Mouse (Mus musculus): ENCODE data around the gene Snhg11. TPM values are rescaled to one million over a fixed set of nuclear protein-coding genes. Genes with fewer than 3 reads are reported as not detected.

Snhg11 gene
- 156 and 161 TPM in 2 replicates for polyA plus RNA-seq (2016; fragmentation: Nextera tagmentation; extraction: Ambion mirVana)

- 2% methylated on average over 36 of the region's 36 CpGs for WGBS
- Histone ChIP-seq H3K27ac (peak within 1 kb of the TSS; percentile 75), H3K9ac (peak within 1 kb of the TSS; percentile 61)
Measured at GRCm38 (mm10) chr2:158375443-158376122, at the start of gene Snhg11. Gene Snhg11, plus strand, starts transcription at chr2:158375638.

DNA sequence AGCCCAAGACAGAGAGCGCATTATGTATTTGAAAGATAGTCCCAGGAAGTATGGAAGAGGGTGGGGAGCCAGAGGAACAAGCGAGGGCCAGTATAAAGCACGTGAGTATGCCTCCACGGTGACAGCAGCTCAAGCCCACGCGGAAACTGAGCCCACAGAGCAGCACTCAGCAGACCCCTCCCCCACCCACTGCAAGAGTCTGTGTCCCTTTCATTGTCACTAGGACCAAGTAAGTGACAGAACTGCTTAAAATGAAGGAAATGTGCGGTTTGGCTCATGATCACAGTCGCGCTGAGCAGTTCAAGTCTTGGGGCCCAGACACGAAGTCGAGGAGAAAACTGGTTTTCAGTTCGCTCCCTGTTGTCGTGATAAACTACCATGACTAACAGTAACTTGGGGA is 41.1 kb upstream of the Snhg11 start:
- Histone ChIP-seq H3K27ac (no peak overlapping the region), H3K4me2 (replicated peaks) (no peak overlapping the region), H3K9ac (no peak overlapping the region), H3K4me3 (no peak overlapping the region), H3K36me3 (no peaks in the 10 kb centered on the region), H3K4me1 (peaks cover 5% of the 10 kb centered on the region; the same call in 1 of the 2 replicates), H3K27me3 (no peaks in the 10 kb centered on the region), H3K9me3 (replicated peaks) (no peaks in the 10 kb centered on the region)
- 85% methylated on average over 13 of the region's 13 CpGs for WGBS
- ATAC-seq (ENCODE audit: low FRiP score): no peak

More at GRCm38 (mm10) chr2:158375443-158376122, at the start of gene Snhg11:
- Histone ChIP-seq H3K4me3 (peak within 1 kb of the TSS; percentile 46), H3K9me3 (replicated peaks) (no peaks in the 10 kb centered on the region), H3K4me2 (replicated peaks) (peak within 1 kb of the TSS; percentile 58), H3K27me3 (peaks cover 25% of the 10 kb centered on the region), H3K4me1 (peaks cover 6% of the 10 kb centered on the region), H3K36me3 (no peaks in the 10 kb centered on the region)
- peak; percentile 72 for ATAC-seq (ENCODE audit: low FRiP score)

DNA sequence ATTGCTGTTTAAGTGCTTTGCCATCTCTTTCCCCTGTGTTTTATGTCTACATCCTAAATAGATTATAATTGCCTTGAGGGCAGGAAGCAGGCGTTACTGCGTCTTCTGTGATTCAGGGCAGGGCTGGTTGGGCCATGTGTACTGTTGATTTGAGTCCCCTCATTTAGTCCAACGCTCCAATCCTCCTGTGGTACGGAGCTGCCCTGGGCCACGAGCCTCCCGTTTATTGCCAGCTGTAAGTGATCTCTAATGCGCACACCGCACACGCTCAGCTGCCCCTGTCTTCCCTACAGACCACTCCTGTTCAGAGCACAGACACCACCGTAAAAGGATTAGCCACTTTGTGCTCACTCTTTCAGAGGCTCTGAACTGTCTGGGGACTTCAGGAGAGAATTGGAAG is 37.7 kb upstream of the Snhg11 start:
- 62% methylated on average over 10 of the region's 10 CpGs for WGBS
- no peak overlapping the region for H3K9ac ChIP-seq
- ATAC-seq (ENCODE audit: low FRiP score): peak; percentile 45; the same call in 1 of the 2 replicates

DNA sequence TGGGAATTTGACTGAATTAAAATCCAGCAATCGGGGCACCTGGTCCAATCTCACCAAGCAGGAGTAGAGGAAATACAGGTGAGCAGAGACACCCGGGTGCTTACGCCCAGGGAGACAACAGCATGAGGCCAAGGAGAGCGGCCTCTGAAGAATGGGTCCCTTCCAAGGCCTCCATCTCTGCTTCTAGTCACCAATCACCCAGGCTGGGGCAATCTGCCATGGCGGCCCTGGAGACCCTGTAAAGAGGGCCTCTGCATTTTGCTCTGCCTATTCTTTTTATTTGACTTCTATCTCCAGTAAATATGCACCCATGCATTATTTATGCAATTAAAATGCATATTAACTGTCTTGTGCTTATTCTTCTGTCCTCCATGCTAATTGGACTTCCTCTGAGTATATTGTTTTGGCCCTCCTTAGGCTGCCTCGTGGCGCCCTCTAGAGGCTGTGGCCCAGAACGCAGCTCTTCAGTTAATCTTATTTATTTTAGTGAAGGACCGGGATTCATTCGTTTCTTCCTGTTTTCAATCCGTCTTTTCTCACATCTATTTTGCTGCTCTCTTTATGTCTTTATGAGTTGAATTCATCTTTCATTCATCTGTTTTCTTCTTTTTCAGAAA is 35.4 kb upstream of the Snhg11 start:
- peak; percentile 42 for ATAC-seq (ENCODE audit: low FRiP score)
- peaks cover 10% of the 10 kb centered on the region; the same call in 1 of the 2 replicates for H3K4me1 ChIP-seq
- H3K27me3 ChIP-seq: no peaks in the 10 kb centered on the region
- WGBS: 37% methylated on average over 11 of the region's 11 CpGs
- no peaks in the 10 kb centered on the region for H3K36me3 ChIP-seq
- no peak overlapping the region for H3K4me2 ChIP-seq (replicated peaks)
- H3K9me3 ChIP-seq (replicated peaks): no peaks in the 10 kb centered on the region
- no peak overlapping the region for H3K4me3 ChIP-seq
- no peak overlapping the region for H3K9ac ChIP-seq
- H3K27ac ChIP-seq: no peak overlapping the region

More for the DNA sequence above, 37.7 kb upstream of the Snhg11 start:
- Histone ChIP-seq H3K9me3 (replicated peaks) (no peaks in the 10 kb centered on the region), H3K27ac (0 out of 2 replicates have a peak overlapping the region, but pooled peaks have one; percentile 0), H3K4me2 (replicated peaks) (no peak overlapping the region), H3K27me3 (no peaks in the 10 kb centered on the region), H3K4me3 (no peak overlapping the region), H3K4me1 (peaks cover 5% of the 10 kb centered on the region; the same call in 1 of the 2 replicates), H3K36me3 (no peaks in the 10 kb centered on the region)

DNA sequence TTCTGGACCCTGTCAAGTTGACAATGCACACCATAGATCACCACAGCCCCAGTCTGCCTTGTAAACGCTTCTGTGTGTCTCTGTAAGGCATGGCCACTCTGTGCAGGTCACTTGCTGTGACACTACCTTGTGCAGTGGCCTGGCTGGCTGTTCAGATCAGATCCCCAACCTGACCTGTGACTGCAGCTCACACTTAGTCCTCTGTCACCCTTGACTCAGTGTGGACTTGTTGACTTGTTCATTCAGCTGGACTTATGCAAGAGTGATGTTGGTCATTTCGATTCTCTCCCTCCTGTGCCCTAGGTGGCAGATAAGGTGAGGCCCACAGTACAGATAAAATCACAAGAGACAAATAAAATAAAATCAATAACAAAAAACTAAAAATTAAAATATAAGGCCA is 34.1 kb upstream of the Snhg11 start:
- H3K9ac ChIP-seq: no peak overlapping the region
- H3K9me3 ChIP-seq (replicated peaks): no peaks in the 10 kb centered on the region
- H3K4me3 ChIP-seq: no peak overlapping the region
- H3K4me2 ChIP-seq (replicated peaks): no peak overlapping the region
- H3K27ac ChIP-seq: no peak overlapping the region
- no peaks in the 10 kb centered on the region for H3K27me3 ChIP-seq
- WGBS: 69% methylated on average over 2 of the region's 2 CpGs
- no peaks in the 10 kb centered on the region for H3K36me3 ChIP-seq
- peaks cover 8% of the 10 kb centered on the region; the same call in 1 of the 2 replicates for H3K4me1 ChIP-seq
- ATAC-seq (ENCODE audit: low FRiP score): no peak

DNA sequence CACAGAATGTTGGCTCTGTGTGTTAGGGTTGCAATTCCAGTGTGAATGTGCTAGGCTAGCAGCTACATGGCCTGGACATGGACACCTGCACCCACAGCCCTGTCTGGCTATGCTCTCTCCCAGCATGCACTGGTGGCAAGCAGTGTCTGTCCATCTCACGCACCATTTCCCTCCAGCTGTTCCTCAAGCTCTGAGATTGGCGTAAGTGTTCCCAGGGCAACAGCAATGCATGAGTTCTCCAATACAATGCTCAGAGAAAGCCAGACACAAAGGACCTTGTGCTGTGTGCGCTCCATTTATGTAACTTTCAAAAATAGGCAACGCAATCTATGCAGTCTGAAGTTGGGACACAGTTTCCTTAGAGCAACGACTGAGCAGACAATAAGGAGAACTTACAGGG is 31.9 kb upstream of the Snhg11 start:
- no peak overlapping the region for H3K4me3 ChIP-seq
- 26% methylated on average over 5 of the region's 5 CpGs for WGBS
- H3K4me1 ChIP-seq: peaks cover 5% of the 10 kb centered on the region; the same call in 1 of the 2 replicates
- H3K27ac ChIP-seq: peak overlapping the region; percentile 66; the same call in 1 of the 2 replicates
- H3K36me3 ChIP-seq: no peaks in the 10 kb centered on the region
- H3K9me3 ChIP-seq (replicated peaks): no peaks in the 10 kb centered on the region
- H3K4me2 ChIP-seq (replicated peaks): no peak overlapping the region
- H3K27me3 ChIP-seq: no peaks in the 10 kb centered on the region
- no peak overlapping the region for H3K9ac ChIP-seq
- peak; percentile 84 for ATAC-seq (ENCODE audit: low FRiP score)

- WGBS: 76% methylated on average over 6 of the region's 6 CpGs
- Histone ChIP-seq H3K27ac (no peak overlapping the region), H3K9me3 (replicated peaks) (no peaks in the 10 kb centered on the region), H3K4me3 (no peak overlapping the region), H3K4me1 (peaks cover 5% of the 10 kb centered on the region; the same call in 1 of the 2 replicates), H3K9ac (no peak overlapping the region), H3K27me3 (no peaks in the 10 kb centered on the region), H3K4me2 (replicated peaks) (no peak overlapping the region), H3K36me3 (no peaks in the 10 kb centered on the region)
- no peak for ATAC-seq (ENCODE audit: low FRiP score)
Measured at GRCm38 (mm10) chr2:158346467-158346866, 29.0 kb upstream of the Snhg11 start.

- peak; percentile 15; the same call in 1 of the 2 replicates for ATAC-seq (ENCODE audit: low FRiP score)
- no peak overlapping the region for H3K9ac ChIP-seq
- no peak overlapping the region for H3K4me2 ChIP-seq (replicated peaks)
- 3% methylated on average over 6 of the region's 6 CpGs for WGBS
- H3K27ac ChIP-seq: no peak overlapping the region
- peaks cover 11% of the 10 kb centered on the region; the same call in 1 of the 2 replicates for H3K36me3 ChIP-seq
- peaks cover 5% of the 10 kb centered on the region; the same call in 1 of the 2 replicates for H3K4me1 ChIP-seq
- H3K9me3 ChIP-seq (replicated peaks): no peaks in the 10 kb centered on the region
- H3K4me3 ChIP-seq: no peak overlapping the region
- no peaks in the 10 kb centered on the region for H3K27me3 ChIP-seq
Measured at GRCm38 (mm10) chr2:158347868-158348267, 27.6 kb upstream of the Snhg11 start.

DNA sequence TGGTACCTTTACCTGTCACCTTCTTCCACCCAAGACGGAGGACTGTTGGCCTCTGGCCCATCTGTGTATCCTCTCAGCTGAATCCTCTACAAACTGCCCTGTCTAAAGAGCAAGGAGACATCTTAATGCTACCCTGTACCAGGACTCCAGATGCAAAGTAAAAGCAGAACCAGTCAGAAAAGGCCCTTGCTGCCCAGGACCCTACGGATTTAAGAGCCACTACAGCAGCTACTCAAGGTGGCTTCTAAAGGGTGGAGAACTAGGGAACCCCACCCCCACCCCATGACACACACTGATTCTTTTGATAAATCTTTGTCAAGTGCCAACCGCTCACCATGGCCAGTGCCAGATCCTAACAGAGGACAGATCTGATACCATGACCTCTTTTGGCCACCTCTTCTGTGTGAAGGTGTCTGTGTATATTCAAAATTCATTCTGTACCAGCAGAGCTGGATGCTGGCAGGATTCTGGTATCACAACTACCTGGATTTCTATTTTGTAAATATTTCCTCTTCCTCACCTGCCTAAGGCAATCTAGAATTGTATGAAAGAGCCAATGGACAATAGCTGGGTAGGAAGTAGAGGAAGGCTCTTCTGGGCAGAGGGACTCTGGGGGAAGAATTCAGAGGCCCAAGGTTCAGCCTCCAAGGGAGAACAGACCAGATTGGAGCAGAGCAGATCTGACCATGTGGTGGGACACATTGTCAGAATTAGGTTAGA is 22.5 kb upstream of the Snhg11 start:
- Histone ChIP-seq H3K36me3 (peaks cover 58% of the 10 kb centered on the region), H3K4me2 (replicated peaks) (no peak overlapping the region), H3K4me1 (no peaks in the 10 kb centered on the region), H3K27me3 (no peaks in the 10 kb centered on the region), H3K4me3 (no peak overlapping the region), H3K9me3 (replicated peaks) (no peaks in the 10 kb centered on the region), H3K9ac (no peak overlapping the region), H3K27ac (no peak overlapping the region)
- 91% methylated on average over 3 of the region's 3 CpGs for WGBS
- ATAC-seq (ENCODE audit: low FRiP score): no peak

DNA sequence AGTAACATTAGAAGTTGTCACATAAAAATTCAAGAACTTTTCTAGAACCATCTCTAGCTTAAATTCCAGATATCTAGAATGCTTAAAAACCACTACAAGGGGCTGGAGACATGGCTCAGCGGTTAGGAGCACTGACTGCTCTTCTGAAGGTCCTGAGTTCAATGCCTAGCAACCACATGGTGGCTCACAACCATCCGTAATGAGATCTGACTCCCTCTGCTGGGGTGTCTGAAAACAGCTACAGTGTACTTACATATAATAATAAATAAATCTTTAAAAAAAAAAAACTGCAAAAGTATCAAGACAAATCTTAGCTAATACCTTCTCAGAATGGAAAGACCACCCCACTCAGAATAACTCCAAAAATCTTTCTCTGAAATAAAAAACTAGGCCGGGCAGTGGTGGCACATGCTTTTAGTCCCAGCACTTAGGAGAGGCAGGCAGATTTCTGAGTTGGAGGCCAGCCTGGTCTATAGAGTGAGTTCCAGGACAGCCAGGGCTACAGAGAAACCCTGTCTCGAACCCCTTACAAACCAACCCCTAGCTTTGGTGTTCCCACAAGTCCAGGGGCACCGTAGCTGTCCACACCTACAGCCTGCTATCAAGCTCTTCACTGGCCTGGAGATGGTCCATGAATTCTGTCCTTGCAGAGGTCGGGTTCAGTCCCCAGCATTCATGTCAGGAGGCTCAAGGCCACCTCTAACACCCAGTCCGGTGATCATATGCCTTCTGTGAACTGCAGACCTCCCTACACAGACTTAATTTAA is 20.9 kb upstream of the Snhg11 start:
- H3K4me3 ChIP-seq: no peak overlapping the region
- H3K9ac ChIP-seq: no peak overlapping the region
- peaks cover 74% of the 10 kb centered on the region for H3K36me3 ChIP-seq
- H3K27ac ChIP-seq: no peak overlapping the region
- H3K9me3 ChIP-seq (replicated peaks): no peaks in the 10 kb centered on the region
- WGBS: 87% methylated on average over 7 of the region's 7 CpGs
- no peak overlapping the region for H3K4me2 ChIP-seq (replicated peaks)
- H3K27me3 ChIP-seq: no peaks in the 10 kb centered on the region
- H3K4me1 ChIP-seq: peaks cover 9% of the 10 kb centered on the region
- no peak for ATAC-seq (ENCODE audit: low FRiP score)

- no peak for ATAC-seq (ENCODE audit: low FRiP score)
- H3K27ac ChIP-seq: no peak overlapping the region
- no peak overlapping the region for H3K4me3 ChIP-seq
- peaks cover 16% of the 10 kb centered on the region for H3K4me1 ChIP-seq
- H3K27me3 ChIP-seq: no peaks in the 10 kb centered on the region
- no peak overlapping the region for H3K4me2 ChIP-seq (replicated peaks)
- H3K36me3 ChIP-seq: peaks cover 81% of the 10 kb centered on the region
- no peak overlapping the region for H3K9ac ChIP-seq
- H3K9me3 ChIP-seq (replicated peaks): no peaks in the 10 kb centered on the region
- WGBS: 89% methylated on average over 2 of the region's 2 CpGs
Measured at GRCm38 (mm10) chr2:158355238-158355637, 20.2 kb upstream of the Snhg11 start.
